Mouse (Mus musculus) embryonic facial prominence, embryonic 15.5 days (tissue): ENCODE measurements at regions not wholly inside any gene's neighbourhood (a gene's known extent, or its start where the extent isn't known, plus 50 kb on each side); places are given as distances from the start of the nearest gene placed in this dataset.

ENCODE experiments used
- ATAC-seq: fragments of 200-750 bp; cut with Nextera tagmentation; 2 replicates; pipeline ENCODE4 v1.8.0; 2017; ENCODE audit warnings: low read depth, moderate TSS enrichment; ENCODE audit not compliant: insufficient number of reproducible peaks, low FRiP score, low TSS enrichment
- H3K27ac ChIP-seq: fragments of 300-500 bp; sonication (generic); replicated peaks from 2 replicates; pipeline ENCODE4 v1.5.1; 2015; ENCODE audit warnings: mild to moderate bottlenecking, inconsistent platforms
- H3K27me3 ChIP-seq: fragments of 300-500 bp; sonication (generic); 2 replicates; pipeline ENCODE4 v1.6.1; 2015; ENCODE audit warnings: inconsistent platforms
- H3K36me3 ChIP-seq: fragments of 300-500 bp; sonication (generic); 2 replicates; pipeline ENCODE4 v1.6.1; 2015; ENCODE audit warnings: mild to moderate bottlenecking, inconsistent platforms
- H3K4me1 ChIP-seq: fragments of 300-500 bp; sonication (generic); 2 replicates; pipeline ENCODE4 v1.6.1; 2015; ENCODE audit warnings: inconsistent platforms
- H3K4me2 ChIP-seq: fragments of 300-500 bp; sonication (generic); replicated peaks from 2 replicates; pipeline ENCODE4 v1.6.1; 2015; ENCODE audit warnings: mild to moderate bottlenecking, inconsistent platforms
- H3K4me3 ChIP-seq: fragments of 300-500 bp; sonication (generic); replicated peaks from 2 replicates; pipeline ENCODE4 v1.5.1; 2015; ENCODE audit warnings: mild to moderate bottlenecking, inconsistent platforms
- H3K9ac ChIP-seq: fragments of 300-500 bp; sonication (generic); 2 replicates; pipeline ENCODE4 v1.6.1; 2015; ENCODE audit warnings: inconsistent platforms
- H3K9me3 ChIP-seq: fragments of 300-500 bp; sonication (generic); replicated peaks from 2 replicates; pipeline ENCODE4 v1.6.1; 2016; ENCODE audit warnings: inconsistent platforms
- WGBS: fragments of 180-500 bp; shearing (Covaris S2); methylation state at CpG from one replicate; pipeline ENCODE4 v1.1.7; 2015; 5-methylcytosine and 5-hydroxymethylcytosine counted together

- no peaks in the 10 kb centered on the region for H3K9me3 ChIP-seq
- no peak overlapping the region for H3K27ac ChIP-seq
- H3K36me3 ChIP-seq = no peaks in the 10 kb centered on the region
- ATAC-seq = no peak
- H3K4me3 ChIP-seq = no peak overlapping the region
- H3K27me3 ChIP-seq = no peaks in the 10 kb centered on the region
- no peak overlapping the region for H3K9ac ChIP-seq
- no peaks in the 10 kb centered on the region for H3K4me1 ChIP-seq
- H3K4me2 ChIP-seq = no peak overlapping the region
- 81% methylated on average over 4 of the region's 4 CpGs for WGBS
These were observed 162.3 kb upstream of the Slc7a11 start for GRCm38 (mm10) chr3:50605750-50606149.

GRCm38 (mm10) chr3:50603182-50603581, 159.8 kb upstream of the Slc7a11 start:
- WGBS = 76% methylated on average over 7 of the region's 7 CpGs
- Histone ChIP-seq H3K9ac (no peak overlapping the region), H3K36me3 (no peaks in the 10 kb centered on the region), H3K4me2 (no peak overlapping the region), H3K27me3 (no peaks in the 10 kb centered on the region), H3K9me3 (no peaks in the 10 kb centered on the region), H3K4me3 (no peak overlapping the region), H3K27ac (no peak overlapping the region), H3K4me1 (no peaks in the 10 kb centered on the region)
- no peak for ATAC-seq

GRCm38 (mm10) chr3:50595732-50596131, 152.3 kb upstream of the Slc7a11 start:
- H3K4me2 ChIP-seq = no peak overlapping the region
- no peaks in the 10 kb centered on the region for H3K36me3 ChIP-seq
- no peak overlapping the region for H3K27ac ChIP-seq
- ATAC-seq = no peak
- no peaks in the 10 kb centered on the region for H3K9me3 ChIP-seq
- no peak overlapping the region for H3K9ac ChIP-seq
- H3K27me3 ChIP-seq = no peaks in the 10 kb centered on the region
- H3K4me1 ChIP-seq = no peaks in the 10 kb centered on the region
- 94% methylated on average over 1 of the region's 1 CpGs for WGBS
- H3K4me3 ChIP-seq = no peak overlapping the region

GRCm38 (mm10) chr3:50584323-50584722, 140.9 kb upstream of the Slc7a11 start:
- WGBS = 92% methylated on average over 1 of the region's 1 CpGs
- H3K4me1 ChIP-seq = no peaks in the 10 kb centered on the region
- H3K9me3 ChIP-seq = no peaks in the 10 kb centered on the region
- no peaks in the 10 kb centered on the region for H3K27me3 ChIP-seq
- H3K4me2 ChIP-seq = no peak overlapping the region
- H3K27ac ChIP-seq = no peak overlapping the region
- H3K36me3 ChIP-seq = no peaks in the 10 kb centered on the region
- H3K9ac ChIP-seq = no peak overlapping the region
- ATAC-seq = no peak
- H3K4me3 ChIP-seq = no peak overlapping the region

- Histone ChIP-seq H3K36me3 (no peaks in the 10 kb centered on the region), H3K4me3 (no peak overlapping the region), H3K9ac (no peak overlapping the region), H3K27me3 (no peaks in the 10 kb centered on the region), H3K9me3 (no peaks in the 10 kb centered on the region), H3K27ac (no peak overlapping the region), H3K4me1 (no peaks in the 10 kb centered on the region), H3K4me2 (no peak overlapping the region)
- ATAC-seq = no peak
- WGBS = 61% methylated on average over 6 of the region's 6 CpGs
These were observed 140.1 kb upstream of the Slc7a11 start for GRCm38 (mm10) chr3:50583475-50583874.

- 95% methylated on average over 9 of the region's 9 CpGs for WGBS
- Histone ChIP-seq H3K27ac (no peak overlapping the region), H3K9me3 (no peaks in the 10 kb centered on the region), H3K36me3 (no peaks in the 10 kb centered on the region), H3K4me3 (no peak overlapping the region), H3K4me1 (no peaks in the 10 kb centered on the region; the same call in 1 of the 2 replicates), H3K27me3 (no peaks in the 10 kb centered on the region), H3K4me2 (no peak overlapping the region), H3K9ac (no peak overlapping the region)
- no peak for ATAC-seq
These were observed 131.0 kb upstream of the Slc7a11 start for GRCm38 (mm10) chr3:50574388-50574787.

DNA sequence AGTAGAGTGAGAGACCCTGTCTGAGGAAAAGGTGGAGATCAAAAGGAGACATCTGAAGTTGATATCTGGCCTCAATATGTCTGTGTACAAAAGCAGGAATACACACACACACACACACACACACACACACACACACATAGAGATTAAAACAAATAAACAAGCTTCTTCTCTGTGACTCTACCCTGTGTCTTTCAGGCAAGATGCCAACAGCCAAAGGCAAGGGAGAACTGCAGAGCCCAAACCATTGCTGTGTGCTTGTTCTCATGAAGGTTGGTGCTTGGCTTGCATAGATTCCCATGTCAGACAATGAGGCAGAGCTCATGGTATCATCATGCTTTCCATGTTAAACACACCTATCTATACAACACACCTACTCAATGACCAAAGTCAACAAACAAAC, 126.6 kb upstream of the Slc7a11 start:
- Histone ChIP-seq H3K9me3 (no peaks in the 10 kb centered on the region), H3K27ac (no peak overlapping the region), H3K4me1 (no peaks in the 10 kb centered on the region; the same call in 1 of the 2 replicates), H3K4me2 (no peak overlapping the region), H3K4me3 (no peak overlapping the region), H3K9ac (no peak overlapping the region), H3K36me3 (no peaks in the 10 kb centered on the region), H3K27me3 (no peaks in the 10 kb centered on the region)
- ATAC-seq = no peak

DNA sequence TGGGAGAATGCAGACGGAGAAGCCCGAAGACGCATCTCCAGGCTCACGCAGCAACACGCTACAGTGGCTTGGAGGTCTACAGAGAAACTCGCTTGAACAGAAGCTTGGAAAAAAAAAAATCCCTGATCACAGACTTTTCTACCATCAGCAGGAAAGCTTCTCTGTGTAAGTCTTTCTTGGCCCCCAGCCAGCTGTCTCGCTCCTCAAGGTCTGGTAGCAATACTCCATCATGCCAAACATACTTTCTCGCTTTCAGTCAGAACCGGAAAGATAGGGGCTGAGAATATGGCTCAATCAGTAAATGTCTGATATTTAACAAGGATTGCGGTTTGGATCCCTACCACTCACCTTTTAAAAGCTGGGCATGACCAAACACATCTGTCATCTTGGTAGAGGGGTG, 126.2 kb upstream of the Slc7a11 start:
- no peaks in the 10 kb centered on the region for H3K27me3 ChIP-seq
- no peaks in the 10 kb centered on the region for H3K36me3 ChIP-seq
- no peaks in the 10 kb centered on the region for H3K9me3 ChIP-seq
- H3K9ac ChIP-seq = no peak overlapping the region
- H3K27ac ChIP-seq = no peak overlapping the region
- ATAC-seq = no peak
- 56% methylated on average over 10 of the region's 10 CpGs for WGBS
- no peaks in the 10 kb centered on the region; the same call in 1 of the 2 replicates for H3K4me1 ChIP-seq
- no peak overlapping the region for H3K4me2 ChIP-seq
- H3K4me3 ChIP-seq = no peak overlapping the region

DNA sequence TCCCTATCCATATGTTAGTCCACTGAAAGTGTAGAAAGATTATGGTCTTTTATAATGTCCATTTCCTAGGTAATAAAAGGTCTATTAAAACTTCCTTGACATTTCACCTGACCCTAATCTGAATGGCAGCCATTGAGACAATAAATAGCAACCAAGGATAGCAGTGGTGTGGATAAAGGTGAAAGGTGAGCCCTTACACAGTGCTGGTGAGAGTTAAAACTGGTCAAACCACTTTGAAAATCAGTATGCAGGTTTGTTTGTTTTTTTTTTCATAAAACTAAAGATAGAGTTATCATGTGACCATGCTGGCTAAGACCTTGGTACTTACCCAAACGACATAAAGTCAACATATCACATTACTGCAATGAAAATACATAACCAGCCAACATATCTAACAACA, 110.7 kb upstream of the Slc7a11 start:
- no peaks in the 10 kb centered on the region for H3K9me3 ChIP-seq
- no peak overlapping the region for H3K27ac ChIP-seq
- ATAC-seq = no peak
- no peak overlapping the region for H3K9ac ChIP-seq
- 0 out of 2 replicates have a peak, but pooled peaks cover 3% of the 10 kb centered on the region for H3K4me1 ChIP-seq
- no peak overlapping the region for H3K4me2 ChIP-seq
- H3K4me3 ChIP-seq = no peak overlapping the region
- no peaks in the 10 kb centered on the region for H3K27me3 ChIP-seq
- no peaks in the 10 kb centered on the region for H3K36me3 ChIP-seq
- 41% methylated on average over 1 of the region's 1 CpGs for WGBS

DNA sequence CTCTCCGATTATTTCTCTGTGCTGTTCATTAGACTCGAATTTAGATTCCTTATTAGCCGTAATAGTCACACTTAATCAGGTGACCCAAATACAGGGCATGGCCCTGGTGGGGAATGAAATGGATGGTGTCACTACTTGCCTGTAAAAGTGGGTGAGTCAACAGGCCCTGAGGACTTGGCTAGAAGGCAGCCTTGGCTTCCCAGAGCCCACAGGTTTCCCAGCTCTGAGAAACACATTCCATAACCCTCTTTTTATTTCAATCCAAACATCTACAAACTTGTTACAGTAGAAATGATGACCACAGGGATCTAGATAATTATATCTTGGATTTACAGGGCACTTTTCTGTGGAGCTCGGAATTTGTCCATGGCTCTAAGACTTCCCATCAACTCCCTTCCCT, 105.2 kb upstream of the Slc7a11 start:
- no peak overlapping the region for H3K4me2 ChIP-seq
- H3K9me3 ChIP-seq = no peaks in the 10 kb centered on the region
- H3K36me3 ChIP-seq = no peaks in the 10 kb centered on the region
- 0 out of 2 replicates have a peak, but pooled peaks cover 3% of the 10 kb centered on the region for H3K4me1 ChIP-seq
- 83% methylated on average over 4 of the region's 4 CpGs for WGBS
- H3K27me3 ChIP-seq = no peaks in the 10 kb centered on the region
- no peak for ATAC-seq
- no peak overlapping the region for H3K4me3 ChIP-seq
- H3K9ac ChIP-seq = no peak overlapping the region
- no peak overlapping the region for H3K27ac ChIP-seq

- no peak overlapping the region for H3K4me2 ChIP-seq
- no peaks in the 10 kb centered on the region for H3K27me3 ChIP-seq
- no peaks in the 10 kb centered on the region for H3K36me3 ChIP-seq
- H3K9ac ChIP-seq = no peak overlapping the region
- ATAC-seq = no peak
- H3K4me3 ChIP-seq = no peak overlapping the region
- 43% methylated on average over 2 of the region's 2 CpGs for WGBS
- H3K9me3 ChIP-seq = no peaks in the 10 kb centered on the region
- no peak overlapping the region for H3K27ac ChIP-seq
- no peaks in the 10 kb centered on the region for H3K4me1 ChIP-seq
These were observed 87.2 kb upstream of the Slc7a11 start for GRCm38 (mm10) chr3:50530654-50531053.

DNA sequence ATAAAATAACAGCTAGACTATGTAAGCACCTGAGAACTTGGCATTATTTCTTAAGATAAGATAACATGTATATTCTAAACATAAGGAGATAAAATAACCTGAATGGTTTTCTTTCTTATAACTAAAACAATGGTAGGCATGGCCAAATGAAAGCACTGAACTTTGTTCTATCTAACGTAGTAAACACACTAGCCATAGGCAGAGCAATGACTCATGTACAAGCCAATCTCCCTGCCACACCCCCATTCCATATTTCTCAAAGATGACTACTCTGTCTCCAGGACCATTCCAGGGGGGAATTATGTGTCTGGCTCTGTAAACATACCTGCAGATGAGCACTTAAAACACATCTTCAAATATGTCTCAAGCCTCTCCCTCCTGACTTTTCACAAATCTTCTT, 80.6 kb upstream of the Slc7a11 start:
- no peak overlapping the region for H3K4me3 ChIP-seq
- 81% methylated on average over 1 of the region's 1 CpGs for WGBS
- H3K9ac ChIP-seq = no peak overlapping the region
- no peaks in the 10 kb centered on the region for H3K27me3 ChIP-seq
- no peaks in the 10 kb centered on the region for H3K9me3 ChIP-seq
- no peak for ATAC-seq
- H3K36me3 ChIP-seq = no peaks in the 10 kb centered on the region
- H3K27ac ChIP-seq = no peak overlapping the region
- no peak overlapping the region for H3K4me2 ChIP-seq
- no peaks in the 10 kb centered on the region for H3K4me1 ChIP-seq
